Mouse (Mus musculus): Measurements from ENCODE around the gene Trappc3l. TPM values are rescaled to one million over a fixed set of nuclear protein-coding genes. Genes with fewer than 3 reads are reported as not detected.

Trappc3l gene
- polyA plus RNA-seq, 1 experiment from 2014 or later: not detected

DNA sequence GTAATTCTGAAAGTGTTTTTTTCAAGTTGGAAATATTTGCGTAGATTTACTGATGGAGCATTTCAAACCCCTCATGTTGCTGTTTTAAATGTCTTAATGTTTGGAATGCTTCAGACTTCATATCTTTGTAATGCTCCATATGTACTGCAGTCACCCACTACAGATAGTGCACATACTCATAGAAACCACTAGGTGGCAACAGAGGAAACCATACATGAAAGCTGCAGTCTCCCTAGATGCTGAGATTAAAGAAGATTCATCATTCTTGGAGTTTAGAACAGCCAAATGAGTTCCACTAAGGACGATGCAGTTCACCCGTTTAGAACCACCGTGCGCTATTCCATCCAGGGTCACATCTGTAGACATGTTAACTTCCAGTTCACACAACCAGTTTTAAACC is 810 bp upstream of the Trappc3l start:
- H3K27me3 ChIP-seq (ENCODE audit: control insufficient read depth, insufficient read depth, low read depth, low read length): no peaks in the 10 kb centered on the region
- no peak overlapping the region for H3K4me2 ChIP-seq (ENCODE audit: low read depth, low read length)
- no peak for ATAC-seq (ENCODE audit: low read depth)
- no peaks in the 10 kb centered on the region for H3K36me3 ChIP-seq (ENCODE audit: control insufficient read depth, insufficient read depth)
- H3K9ac ChIP-seq (ENCODE audit: low read depth, low read length): no peak overlapping the region
- no peaks in the 10 kb centered on the region for H3K9me3 ChIP-seq (replicated peaks; ENCODE audit: control insufficient read depth, low read length)
- no peaks in the 10 kb centered on the region for H3K4me1 ChIP-seq (ENCODE audit: control insufficient read depth, low read depth, low read length)
- 12% methylated on average over 5 of the region's 5 CpGs for WGBS (ENCODE audit: insufficient replicate concordance)
- no peak overlapping the region for H3K4me3 ChIP-seq (ENCODE audit: low read depth, low read length)
- H3K27ac ChIP-seq (ENCODE audit: low read length): no peak overlapping the region

DNA sequence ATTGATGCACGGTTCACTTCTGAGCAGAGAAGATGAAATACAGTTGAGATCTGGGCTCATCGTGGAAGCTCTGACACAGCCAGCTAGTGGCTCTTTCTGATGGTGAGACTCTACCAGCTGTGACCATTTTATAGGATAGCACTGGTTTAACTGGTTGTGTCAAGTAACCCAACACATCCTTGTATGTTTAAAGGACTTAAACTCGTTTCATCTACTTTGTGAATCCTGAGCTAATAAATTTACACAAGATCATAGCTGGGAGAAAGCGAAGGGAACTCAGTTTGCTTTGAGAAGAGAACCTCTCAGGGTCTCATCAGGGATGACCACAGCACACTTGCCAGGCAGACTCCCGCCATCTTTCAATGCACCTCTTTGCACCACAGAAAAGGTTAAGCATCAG is 6.8 kb downstream of the Trappc3l start, which contains the start of gene Calhm4:
TSS of gene Calhm4 (minus strand) at position 101 of the 400 bp plus-strand sequence.
- WGBS (ENCODE audit: insufficient replicate concordance): 56% methylated on average over 5 of the region's 5 CpGs
- Histone ChIP-seq H3K27ac (ENCODE audit: low read length) (no peak within 1 kb of the TSS), H3K36me3 (ENCODE audit: control insufficient read depth, insufficient read depth) (no peaks in the 10 kb centered on the region), H3K9me3 (replicated peaks; ENCODE audit: control insufficient read depth, low read length) (no peaks in the 10 kb centered on the region), H3K9ac (ENCODE audit: low read depth, low read length) (no peak within 1 kb of the TSS), H3K27me3 (ENCODE audit: control insufficient read depth, insufficient read depth, low read depth, low read length) (no peaks in the 10 kb centered on the region), H3K4me3 (ENCODE audit: low read depth, low read length) (no peak within 1 kb of the TSS), H3K4me2 (ENCODE audit: low read depth, low read length) (no peak within 1 kb of the TSS), H3K4me1 (ENCODE audit: control insufficient read depth, low read depth, low read length) (no peaks in the 10 kb centered on the region)
- no peak for ATAC-seq (ENCODE audit: low read depth)

DNA sequence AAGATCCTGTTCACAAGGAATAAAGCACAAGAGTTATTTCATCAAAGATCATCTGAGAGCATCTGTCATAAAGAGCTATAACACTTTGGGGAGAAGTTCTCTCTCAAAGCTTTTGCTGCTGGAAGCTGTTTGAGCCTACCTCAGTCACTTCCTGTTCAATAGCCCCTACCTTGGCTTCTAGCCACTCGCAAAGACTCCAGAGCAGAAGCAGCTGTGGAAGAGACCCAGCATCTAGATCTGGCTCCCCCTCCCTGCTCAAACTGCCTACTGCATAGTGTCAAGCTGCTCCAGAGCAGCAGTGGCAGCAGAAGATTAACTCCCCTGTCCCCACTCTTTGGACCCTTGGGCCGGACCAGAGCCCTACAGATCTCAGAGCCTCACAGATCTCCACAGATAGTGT is 16.6 kb downstream of the Trappc3l start:
- Histone ChIP-seq H3K4me1 (ENCODE audit: control insufficient read depth, low read depth, low read length) (no peaks in the 10 kb centered on the region), H3K4me3 (ENCODE audit: low read depth, low read length) (no peak overlapping the region), H3K36me3 (ENCODE audit: control insufficient read depth, insufficient read depth) (no peaks in the 10 kb centered on the region), H3K27me3 (ENCODE audit: control insufficient read depth, insufficient read depth, low read depth, low read length) (no peaks in the 10 kb centered on the region), H3K4me2 (ENCODE audit: low read depth, low read length) (no peak overlapping the region), H3K27ac (ENCODE audit: low read length) (no peak overlapping the region), H3K9me3 (replicated peaks; ENCODE audit: control insufficient read depth, low read length) (no peaks in the 10 kb centered on the region), H3K9ac (ENCODE audit: low read depth, low read length) (no peak overlapping the region)
- WGBS (ENCODE audit: insufficient replicate concordance): 49% methylated on average over 2 of the region's 2 CpGs
- ATAC-seq (ENCODE audit: low read depth): no peak

DNA sequence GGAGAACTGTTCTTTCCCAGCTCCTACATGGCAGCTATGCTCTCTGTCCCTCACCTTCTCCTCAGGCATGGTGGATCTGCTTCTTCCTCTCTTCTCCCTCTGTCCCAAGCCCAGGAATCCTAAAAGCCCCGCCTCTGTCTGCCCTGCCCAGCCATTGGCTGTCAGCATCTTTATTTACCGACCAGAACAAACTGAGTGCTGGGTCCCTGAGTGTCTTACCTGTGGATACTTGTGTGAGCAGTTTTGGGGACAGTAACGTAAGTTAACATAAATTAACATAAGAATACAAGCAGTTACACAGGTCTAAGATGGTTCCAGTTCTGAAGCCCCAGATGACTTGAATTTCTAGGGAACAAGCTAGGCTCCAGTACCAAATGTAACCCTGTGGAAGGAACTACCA is 29.2 kb downstream of the Trappc3l start:
- ATAC-seq (ENCODE audit: low read depth): no peak
- no peaks in the 10 kb centered on the region for H3K36me3 ChIP-seq (ENCODE audit: control insufficient read depth, insufficient read depth)
- no peak overlapping the region for H3K27ac ChIP-seq (ENCODE audit: low read length)
- H3K4me2 ChIP-seq (ENCODE audit: low read depth, low read length): no peak overlapping the region
- H3K4me3 ChIP-seq (ENCODE audit: low read depth, low read length): no peak overlapping the region
- no peak overlapping the region for H3K9ac ChIP-seq (ENCODE audit: low read depth, low read length)
- 38% methylated on average over 3 of the region's 3 CpGs for WGBS (ENCODE audit: insufficient replicate concordance)
- H3K4me1 ChIP-seq (ENCODE audit: control insufficient read depth, low read depth, low read length): no peaks in the 10 kb centered on the region
- no peaks in the 10 kb centered on the region for H3K9me3 ChIP-seq (replicated peaks; ENCODE audit: control insufficient read depth, low read length)
- no peaks in the 10 kb centered on the region for H3K27me3 ChIP-seq (ENCODE audit: control insufficient read depth, insufficient read depth, low read depth, low read length)

DNA sequence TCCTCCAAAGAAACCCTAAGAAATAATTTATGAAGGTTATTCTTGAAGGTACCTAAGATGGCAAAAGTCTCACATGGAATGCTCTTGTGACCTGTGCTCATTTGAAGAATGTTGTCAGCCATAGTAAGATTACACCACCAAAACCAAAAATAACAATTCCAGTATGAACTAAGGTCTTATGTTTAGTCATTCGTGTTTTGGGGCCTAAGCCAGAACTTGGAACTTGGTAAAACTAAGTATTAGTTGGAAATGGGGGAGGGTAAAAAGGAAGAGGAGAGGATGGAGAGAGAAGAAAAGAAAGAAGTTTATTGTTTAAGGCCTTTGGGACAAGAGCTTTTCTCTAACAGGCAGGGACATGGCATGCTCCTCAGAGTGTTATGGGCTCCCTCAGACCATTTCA is 32.2 kb downstream of the Trappc3l start:
- Histone ChIP-seq H3K36me3 (ENCODE audit: control insufficient read depth, insufficient read depth) (no peaks in the 10 kb centered on the region), H3K27ac (ENCODE audit: low read length) (no peak overlapping the region), H3K9ac (ENCODE audit: low read depth, low read length) (no peak overlapping the region), H3K4me1 (ENCODE audit: control insufficient read depth, low read depth, low read length) (no peaks in the 10 kb centered on the region), H3K4me2 (ENCODE audit: low read depth, low read length) (no peak overlapping the region), H3K9me3 (replicated peaks; ENCODE audit: control insufficient read depth, low read length) (no peaks in the 10 kb centered on the region), H3K27me3 (ENCODE audit: control insufficient read depth, insufficient read depth, low read depth, low read length) (no peaks in the 10 kb centered on the region), H3K4me3 (ENCODE audit: low read depth, low read length) (no peak overlapping the region)
- WGBS (ENCODE audit: insufficient replicate concordance): 49% methylated on average over 1 of the region's 1 CpGs
- ATAC-seq (ENCODE audit: low read depth): no peak

DNA sequence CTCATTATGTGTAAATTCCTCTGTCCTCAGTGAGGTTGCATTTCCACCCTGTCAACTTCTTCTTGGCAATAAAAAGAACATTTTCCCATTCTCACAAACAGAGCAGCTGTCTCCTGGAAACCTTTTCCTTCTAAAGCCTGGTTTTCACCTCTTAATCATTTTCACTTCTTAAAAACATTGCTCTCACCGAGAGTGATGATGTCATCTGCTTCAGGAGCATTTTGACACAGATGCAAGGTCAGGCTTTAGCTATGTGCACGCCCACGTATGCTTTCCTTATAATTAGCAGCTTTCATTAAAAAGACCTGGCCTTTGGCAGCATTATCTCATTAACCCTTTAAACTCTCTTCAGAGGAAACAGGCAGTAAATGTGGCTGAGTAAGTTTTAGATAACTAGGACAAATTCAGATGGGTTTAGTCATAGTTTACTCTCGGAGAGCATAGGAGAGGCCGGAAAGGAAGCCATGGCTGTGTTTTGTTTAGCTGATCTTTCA is 33.6 kb downstream of the Trappc3l start:
- H3K4me2 ChIP-seq (ENCODE audit: low read depth, low read length): no peak overlapping the region
- no peak overlapping the region for H3K4me3 ChIP-seq (ENCODE audit: low read depth, low read length)
- H3K9ac ChIP-seq (ENCODE audit: low read depth, low read length): no peak overlapping the region
- no peaks in the 10 kb centered on the region for H3K4me1 ChIP-seq (ENCODE audit: control insufficient read depth, low read depth, low read length)
- H3K27ac ChIP-seq (ENCODE audit: low read length): no peak overlapping the region
- ATAC-seq (ENCODE audit: low read depth): no peak
- H3K27me3 ChIP-seq (ENCODE audit: control insufficient read depth, insufficient read depth, low read depth, low read length): no peaks in the 10 kb centered on the region
- no peaks in the 10 kb centered on the region for H3K9me3 ChIP-seq (replicated peaks; ENCODE audit: control insufficient read depth, low read length)
- no peaks in the 10 kb centered on the region for H3K36me3 ChIP-seq (ENCODE audit: control insufficient read depth, insufficient read depth)
- WGBS (ENCODE audit: insufficient replicate concordance): 46% methylated on average over 5 of the region's 5 CpGs

DNA sequence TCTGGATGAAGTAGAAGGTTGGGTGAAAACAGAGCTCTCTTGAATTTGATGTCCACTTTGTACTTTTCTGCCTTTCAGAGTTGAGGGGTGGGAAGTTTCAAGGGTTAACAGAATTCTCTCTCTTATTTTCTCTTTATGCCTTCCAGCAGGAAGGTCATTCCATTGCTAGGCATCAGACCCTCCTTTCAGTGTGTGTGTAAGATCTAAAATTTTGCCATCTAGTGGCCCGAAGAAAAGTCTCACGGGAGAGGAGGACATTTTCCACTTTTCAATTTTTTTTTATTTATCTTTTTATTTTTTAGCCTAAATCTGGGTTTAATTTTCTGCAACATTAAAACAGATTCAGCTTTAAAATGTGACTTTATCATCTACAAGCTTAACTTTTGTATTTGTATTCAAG is 34.3 kb downstream of the Trappc3l start:
- Histone ChIP-seq H3K9ac (ENCODE audit: low read depth, low read length) (no peak overlapping the region), H3K27ac (ENCODE audit: low read length) (no peak overlapping the region), H3K27me3 (ENCODE audit: control insufficient read depth, insufficient read depth, low read depth, low read length) (no peaks in the 10 kb centered on the region), H3K4me1 (ENCODE audit: control insufficient read depth, low read depth, low read length) (no peaks in the 10 kb centered on the region), H3K4me3 (ENCODE audit: low read depth, low read length) (no peak overlapping the region), H3K36me3 (ENCODE audit: control insufficient read depth, insufficient read depth) (no peaks in the 10 kb centered on the region), H3K9me3 (replicated peaks; ENCODE audit: control insufficient read depth, low read length) (no peaks in the 10 kb centered on the region), H3K4me2 (ENCODE audit: low read depth, low read length) (no peak overlapping the region)
- 47% methylated on average over 2 of the region's 2 CpGs for WGBS (ENCODE audit: insufficient replicate concordance)
- ATAC-seq (ENCODE audit: low read depth): no peak

DNA sequence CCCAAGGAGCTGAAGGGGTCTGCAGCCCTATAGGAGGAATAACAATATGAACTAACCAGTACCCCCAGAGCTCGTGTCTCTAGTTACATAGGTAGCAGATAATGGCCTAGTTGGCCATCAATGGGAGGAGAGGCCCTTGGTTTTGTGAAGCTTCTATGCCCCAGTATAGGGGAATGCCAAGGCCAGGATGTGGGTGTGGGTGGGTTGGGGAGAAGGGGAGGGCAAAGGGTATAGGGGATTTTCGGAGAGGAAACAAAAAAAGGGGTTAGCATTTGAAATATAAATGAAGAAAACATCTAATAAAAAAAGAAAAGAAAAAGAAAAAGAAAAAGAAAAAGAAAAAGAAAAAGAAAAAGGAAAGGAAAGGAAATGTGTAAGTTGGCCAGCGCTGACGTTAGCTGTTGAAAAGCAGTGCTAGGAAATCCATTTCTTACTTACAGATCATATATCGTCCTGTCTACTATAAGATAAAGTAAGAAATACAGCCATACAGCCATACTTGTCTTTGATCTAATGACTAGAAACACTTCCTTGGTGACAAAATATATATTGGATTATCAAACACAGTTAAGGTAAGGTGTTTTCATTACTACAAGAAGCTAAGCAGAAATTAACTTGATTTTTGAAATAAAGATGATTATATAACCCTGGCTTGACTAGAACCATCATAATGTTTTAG is 37.3 kb downstream of the Trappc3l start:
- H3K4me2 ChIP-seq (ENCODE audit: low read depth, low read length): no peak overlapping the region
- H3K27ac ChIP-seq (ENCODE audit: low read length): no peak overlapping the region

DNA sequence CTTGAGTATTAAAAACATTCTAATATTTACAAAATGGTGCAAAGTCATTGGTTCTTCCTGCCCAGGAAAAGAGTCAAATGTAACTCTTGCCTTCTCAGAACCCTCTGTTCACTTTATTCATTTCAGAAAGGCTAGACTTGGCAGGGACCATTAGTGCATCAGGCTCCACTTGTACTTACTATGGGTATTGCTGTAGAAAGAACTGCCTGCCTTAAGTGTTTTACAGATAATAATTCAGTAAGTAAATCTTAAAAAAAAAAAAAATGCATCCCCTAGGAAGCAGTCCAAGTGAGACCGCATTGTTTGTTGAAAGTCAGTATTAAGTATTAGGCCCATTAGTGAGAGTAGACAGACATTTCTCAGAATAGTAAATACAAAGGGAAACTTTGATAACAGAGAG is 49.1 kb downstream of the Trappc3l start:
- Histone ChIP-seq H3K36me3 (ENCODE audit: control insufficient read depth, insufficient read depth) (no peaks in the 10 kb centered on the region), H3K4me2 (ENCODE audit: low read depth, low read length) (no peak overlapping the region), H3K27ac (ENCODE audit: low read length) (no peak overlapping the region), H3K9me3 (replicated peaks; ENCODE audit: control insufficient read depth, low read length) (no peaks in the 10 kb centered on the region), H3K9ac (ENCODE audit: low read depth, low read length) (no peak overlapping the region), H3K4me1 (ENCODE audit: control insufficient read depth, low read depth, low read length) (no peaks in the 10 kb centered on the region), H3K27me3 (ENCODE audit: control insufficient read depth, insufficient read depth, low read depth, low read length) (no peaks in the 10 kb centered on the region), H3K4me3 (ENCODE audit: low read depth, low read length) (no peak overlapping the region)
- no peak for ATAC-seq (ENCODE audit: low read depth)
- 83% methylated on average over 1 of the region's 1 CpGs for WGBS (ENCODE audit: insufficient replicate concordance)

More for the DNA sequence above, 37.3 kb downstream of the Trappc3l start:
- 62% methylated on average over 5 of the region's 5 CpGs for WGBS (ENCODE audit: insufficient replicate concordance)
- no peak overlapping the region for H3K9ac ChIP-seq (ENCODE audit: low read depth, low read length)
- no peaks in the 10 kb centered on the region for H3K4me1 ChIP-seq (ENCODE audit: control insufficient read depth, low read depth, low read length)
- no peak for ATAC-seq (ENCODE audit: low read depth)
- H3K4me3 ChIP-seq (ENCODE audit: low read depth, low read length): no peak overlapping the region
- no peaks in the 10 kb centered on the region for H3K9me3 ChIP-seq (replicated peaks; ENCODE audit: control insufficient read depth, low read length)
- no peaks in the 10 kb centered on the region for H3K36me3 ChIP-seq (ENCODE audit: control insufficient read depth, insufficient read depth)
- no peaks in the 10 kb centered on the region for H3K27me3 ChIP-seq (ENCODE audit: control insufficient read depth, insufficient read depth, low read depth, low read length)

Measured in liver, embryonic 16.5 days (tissue).